Mouse (Mus musculus) intestine, embryonic 16.5 days (tissue): ENCODE measurements around the gene Gtpbp3. TPM values are rescaled to one million over a fixed set of nuclear protein-coding genes. Genes with fewer than 3 reads are reported as not detected.
A peak's percentile ranks its signal among the peaks of the same experiment; 100 is the strongest.

Source experiments
- ATAC-seq: fragments of 200-750 bp; cut with Nextera tagmentation; 2 replicates; pipeline ENCODE4 v1.8.0; 2017; ENCODE audit warnings: moderate TSS enrichment, moderate library complexity
- H3K27ac ChIP-seq: fragments of 300-500 bp; sonication (generic); 2 replicates; pipeline ENCODE4 v1.5.1; 2014; ENCODE audit warnings: mild to moderate bottlenecking, low read length
- H3K27me3 ChIP-seq: fragments of 300-500 bp; sonication (generic); replicated peaks from 2 replicates; pipeline ENCODE4 v1.6.1; 2014; ENCODE audit warnings: low read length, control low read depth, mixed read lengths; ENCODE audit not compliant: control insufficient read depth, insufficient read depth
- H3K36me3 ChIP-seq: fragments of 300-500 bp; sonication (generic); 2 replicates; pipeline ENCODE4 v1.6.1; 2014; ENCODE audit warnings: low read length, control low read depth; ENCODE audit not compliant: control insufficient read depth, insufficient read depth
- H3K4me1 ChIP-seq: fragments of 300-500 bp; sonication (generic); 2 replicates; pipeline ENCODE4 v1.6.1; 2014; ENCODE audit warnings: low read length, control low read depth, mixed read lengths; ENCODE audit not compliant: control insufficient read depth, insufficient read depth
- H3K4me2 ChIP-seq: fragments of 300-500 bp; sonication (generic); 2 replicates; pipeline ENCODE4 v1.6.1; 2014; ENCODE audit warnings: low read depth, low read length, control low read depth
- H3K4me3 ChIP-seq: fragments of 300-500 bp; sonication (generic); 2 replicates; pipeline ENCODE4 v1.5.1; 2014; ENCODE audit warnings: mild to moderate bottlenecking, low read length
- H3K9ac ChIP-seq: fragments of 300-500 bp; sonication (generic); 2 replicates; pipeline ENCODE4 v1.6.1; 2014; ENCODE audit warnings: low read depth, low read length
- H3K9me3 ChIP-seq: fragments of 300-500 bp; sonication (generic); 2 replicates; pipeline ENCODE4 v1.6.1; 2016; ENCODE audit warnings: low read length, control low read depth; ENCODE audit not compliant: control insufficient read depth
- WGBS: fragments of 180-500 bp; shearing (Covaris S2); extraction: QIAGEN DNeasy Blood & Tissue Kit; methylation state at CpG from one replicate; pipeline ENCODE4 v1.1.7; 2014; 5-methylcytosine and 5-hydroxymethylcytosine counted together
- polyA plus RNA-seq: library from polyadenylated mRNA; unstranded; fragments of >200 nt; fragmentation: Nextera tagmentation; extraction: Ambion mirVana; gene quantifications from 2 replicates; pipeline ENCODE4 v1.2.1, GENCODE M21; 2015

Gtpbp3 gene
- polyA plus RNA-seq, 1 experiment from 2014 or later = 14.9 TPM

DNA sequence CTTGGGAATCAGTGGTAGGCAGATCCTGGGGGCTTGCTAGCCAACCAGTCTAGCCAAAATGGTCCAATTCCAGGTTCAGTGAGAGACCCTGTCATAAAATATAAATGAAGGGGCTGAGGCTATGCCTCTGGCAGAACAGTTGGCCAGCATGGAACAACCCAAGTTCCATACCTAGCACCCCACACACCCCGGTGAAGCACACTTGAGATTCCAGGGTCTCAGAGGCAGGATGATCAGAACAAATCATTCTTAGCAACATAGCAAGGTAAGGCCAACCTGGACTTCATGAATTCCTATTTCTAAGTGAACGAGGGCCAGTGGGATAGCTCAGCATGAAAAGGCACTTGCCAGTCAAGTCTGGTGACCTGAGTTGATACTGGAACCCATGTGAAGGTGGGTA, 20.7 kb upstream of the Gtpbp3 start:
- no peak overlapping the region for H3K9ac ChIP-seq
- H3K4me1 ChIP-seq = peaks cover 35% of the 10 kb centered on the region
- H3K4me2 ChIP-seq = no peak overlapping the region
- H3K36me3 ChIP-seq = no peaks in the 10 kb centered on the region; the same call in 1 of the 2 replicates
- H3K9me3 ChIP-seq = no peaks in the 10 kb centered on the region
- WGBS = 92% methylated on average over 2 of the region's 2 CpGs
- H3K27ac ChIP-seq = no peak overlapping the region
- ATAC-seq = no peak
- H3K4me3 ChIP-seq = no peak overlapping the region
- no peaks in the 10 kb centered on the region for H3K27me3 ChIP-seq

- ATAC-seq = no peak
- peaks cover 28% of the 10 kb centered on the region for H3K4me1 ChIP-seq
- H3K4me3 ChIP-seq = no peak overlapping the region
- H3K4me2 ChIP-seq = no peak overlapping the region
- no peaks in the 10 kb centered on the region for H3K9me3 ChIP-seq
- H3K9ac ChIP-seq = no peak overlapping the region
- 81% methylated on average over 1 of the region's 1 CpGs for WGBS
- no peaks in the 10 kb centered on the region; the same call in 1 of the 2 replicates for H3K36me3 ChIP-seq
- no peaks in the 10 kb centered on the region for H3K27me3 ChIP-seq
- H3K27ac ChIP-seq = no peak overlapping the region
Observed at GRCm38 (mm10) chr8:71468001-71468400, 19.9 kb upstream of the Gtpbp3 start.

DNA sequence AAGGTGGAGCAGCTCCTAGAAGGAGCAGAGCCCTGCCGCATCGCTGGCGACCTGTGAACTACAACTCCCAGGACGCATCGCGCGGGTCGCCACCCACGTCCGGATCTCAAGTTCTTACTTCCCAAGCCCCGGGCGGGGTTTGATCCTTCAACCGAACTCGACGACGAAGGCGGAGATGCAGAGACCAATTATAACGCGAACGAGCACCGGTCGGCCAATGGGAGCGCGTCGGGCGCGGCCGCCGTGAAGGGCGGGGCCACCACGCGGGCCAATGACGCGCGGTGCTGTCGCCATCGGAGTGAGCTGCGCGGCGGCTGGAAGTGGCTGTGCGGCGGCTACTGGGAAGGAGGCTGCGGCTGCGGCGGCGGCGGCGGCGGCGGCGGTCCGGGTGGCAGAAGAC, 19.0 kb upstream of the Gtpbp3 start, which contains the start of gene Dda1:
Gene Dda1 (plus strand): TSS at position 284 of the 400 bp plus-strand sequence.
- H3K4me1 ChIP-seq = peaks cover 26% of the 10 kb centered on the region
- WGBS = under 1% methylated on average over 52 of the region's 52 CpGs
- H3K4me3 ChIP-seq = peak within 1 kb of the TSS; percentile 78
- no peaks in the 10 kb centered on the region for H3K27me3 ChIP-seq
- H3K9ac ChIP-seq = peak within 1 kb of the TSS; percentile 87
- peak within 1 kb of the TSS; percentile 60 for H3K27ac ChIP-seq
- peak; percentile 88 for ATAC-seq
- H3K36me3 ChIP-seq = no peaks in the 10 kb centered on the region; the same call in 1 of the 2 replicates
- no peaks in the 10 kb centered on the region for H3K9me3 ChIP-seq
- H3K4me2 ChIP-seq = peak within 1 kb of the TSS; percentile 84

- no peaks in the 10 kb centered on the region for H3K9me3 ChIP-seq
- peak overlapping the region; percentile 60 for H3K27ac ChIP-seq
- peaks cover 21% of the 10 kb centered on the region for H3K4me1 ChIP-seq
- H3K4me2 ChIP-seq = peak overlapping the region; percentile 84
- no peaks in the 10 kb centered on the region for H3K27me3 ChIP-seq
- under 1% methylated on average over 24 of the region's 24 CpGs for WGBS
- H3K9ac ChIP-seq = peak overlapping the region; percentile 87
- H3K36me3 ChIP-seq = peaks cover 5% of the 10 kb centered on the region; the same call in 1 of the 2 replicates
- peak overlapping the region; percentile 78 for H3K4me3 ChIP-seq
- ATAC-seq = peak; percentile 16
Observed at GRCm38 (mm10) chr8:71469411-71469810, 18.5 kb upstream of the Gtpbp3 start.

GRCm38 (mm10) chr8:71470146-71470912, 17.6 kb upstream of the Gtpbp3 start:
- Histone ChIP-seq H3K9me3 (no peaks in the 10 kb centered on the region), H3K4me1 (peaks cover 21% of the 10 kb centered on the region), H3K4me2 (peak overlapping the region; percentile 84), H3K36me3 (peaks cover 6% of the 10 kb centered on the region), H3K27me3 (no peaks in the 10 kb centered on the region), H3K4me3 (peak overlapping the region; percentile 78), H3K27ac (no peak overlapping the region), H3K9ac (peak overlapping the region; percentile 87)
- 84% methylated on average over 3 of the region's 3 CpGs for WGBS
- ATAC-seq = no peak

GRCm38 (mm10) chr8:71470913-71471255, 17.0 kb upstream of the Gtpbp3 start:
- H3K27ac ChIP-seq = no peak overlapping the region
- no peak overlapping the region for H3K9ac ChIP-seq
- H3K36me3 ChIP-seq = peaks cover 6% of the 10 kb centered on the region
- H3K4me3 ChIP-seq = no peak overlapping the region
- H3K9me3 ChIP-seq = no peaks in the 10 kb centered on the region
- WGBS = 67% methylated on average over 5 of the region's 5 CpGs
- no peaks in the 10 kb centered on the region for H3K27me3 ChIP-seq
- H3K4me1 ChIP-seq = peaks cover 21% of the 10 kb centered on the region
- no peak for ATAC-seq
- no peak overlapping the region for H3K4me2 ChIP-seq

DNA sequence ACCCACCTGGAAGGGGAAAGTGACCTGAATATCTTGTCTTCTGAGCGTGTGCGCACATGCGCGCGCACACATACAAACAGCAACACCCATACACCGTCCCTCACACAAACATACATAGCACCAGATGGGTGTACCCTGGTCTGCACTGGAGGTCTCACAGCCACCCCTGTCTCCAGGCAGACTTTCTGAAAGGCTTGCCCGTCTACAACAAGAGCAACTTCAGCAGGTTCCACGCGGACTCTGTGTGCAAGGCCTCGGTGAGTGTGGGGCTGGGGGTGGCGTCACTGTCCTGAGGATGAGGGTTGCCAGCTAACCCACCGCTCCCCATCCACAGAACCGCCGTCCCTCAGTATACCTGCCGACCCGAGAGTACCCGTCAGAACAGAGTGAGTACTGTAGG, 16.0 kb upstream of the Gtpbp3 start:
- ATAC-seq = no peak
- no peaks in the 10 kb centered on the region for H3K9me3 ChIP-seq
- H3K4me3 ChIP-seq = no peak overlapping the region
- H3K27ac ChIP-seq = no peak overlapping the region
- peaks cover 6% of the 10 kb centered on the region for H3K36me3 ChIP-seq
- H3K4me2 ChIP-seq = no peak overlapping the region
- H3K9ac ChIP-seq = no peak overlapping the region
- WGBS = 96% methylated on average over 17 of the region's 17 CpGs
- H3K4me1 ChIP-seq = peaks cover 23% of the 10 kb centered on the region
- no peaks in the 10 kb centered on the region for H3K27me3 ChIP-seq

DNA sequence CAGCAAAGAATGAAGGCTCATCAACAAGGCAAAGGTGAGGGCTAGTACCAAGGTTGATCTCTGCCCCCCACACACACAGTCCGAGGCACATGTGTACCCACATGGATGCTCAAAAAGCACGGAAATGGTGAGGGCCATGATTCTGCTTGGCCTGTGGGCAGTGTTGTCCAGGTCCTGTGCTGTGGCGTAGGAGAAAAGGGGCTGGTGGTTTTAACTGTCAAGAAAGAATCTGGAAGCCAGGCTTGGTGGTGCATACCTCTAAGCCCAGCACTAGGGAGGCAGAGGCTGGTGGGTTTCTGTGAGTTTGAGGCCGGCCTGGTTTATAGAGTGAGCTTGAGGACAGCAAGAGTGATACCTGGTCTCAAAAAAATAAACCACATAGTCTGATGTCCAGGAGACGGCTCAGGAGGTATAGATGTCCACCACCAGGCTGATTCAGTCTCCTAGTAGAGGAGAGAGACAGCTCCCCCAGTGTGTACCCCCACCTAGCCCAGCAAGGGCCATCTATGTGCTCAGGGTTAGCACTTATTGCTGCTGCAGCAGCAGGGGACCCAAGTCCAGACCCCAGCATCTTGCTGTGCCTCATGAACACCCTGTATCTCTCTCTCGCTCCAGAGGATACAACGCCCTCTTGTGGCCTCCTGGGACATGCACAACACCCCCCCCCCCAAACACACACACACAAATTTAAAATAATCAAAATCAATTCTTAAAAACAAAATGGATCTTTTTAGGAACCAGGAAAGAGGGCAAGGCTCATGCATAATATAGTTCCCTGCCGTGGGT, 15.1 kb upstream of the Gtpbp3 start:
- peaks cover 6% of the 10 kb centered on the region for H3K36me3 ChIP-seq
- ATAC-seq = no peak
- 85% methylated on average over 8 of the region's 8 CpGs for WGBS

GRCm38 (mm10) chr8:71474344-71474743, 13.6 kb upstream of the Gtpbp3 start:
- no peaks in the 10 kb centered on the region for H3K27me3 ChIP-seq
- 90% methylated on average over 18 of the region's 18 CpGs for WGBS
- H3K9me3 ChIP-seq = no peaks in the 10 kb centered on the region
- no peak for ATAC-seq
- H3K9ac ChIP-seq = no peak overlapping the region
- H3K36me3 ChIP-seq = peaks cover 6% of the 10 kb centered on the region
- peaks cover 25% of the 10 kb centered on the region for H3K4me1 ChIP-seq
- H3K27ac ChIP-seq = no peak overlapping the region
- H3K4me2 ChIP-seq = no peak overlapping the region
- H3K4me3 ChIP-seq = no peak overlapping the region

More for the DNA sequence above, 15.1 kb upstream of the Gtpbp3 start:
- no peak overlapping the region for H3K4me2 ChIP-seq
- no peak overlapping the region for H3K9ac ChIP-seq
- no peaks in the 10 kb centered on the region for H3K27me3 ChIP-seq
- no peaks in the 10 kb centered on the region for H3K9me3 ChIP-seq
- no peak overlapping the region for H3K4me3 ChIP-seq
- H3K27ac ChIP-seq = no peak overlapping the region
- peaks cover 27% of the 10 kb centered on the region for H3K4me1 ChIP-seq
